Mouse (Mus musculus) liver, adult 2 months (tissue): Measurements from ENCODE around the gene Faap20.

Experiments
- CTCF ChIP-seq: fragments of 200-500 bp; IDR thresholded peaks from 2 replicates; pipeline ENCODE4 v1.5.1; 2011; ENCODE audit warnings: low read depth, low read length, control low read depth
- POLR2A ChIP-seq: fragments of 200-500 bp; IDR thresholded peaks from 2 replicates; pipeline ENCODE4 v1.6.1; 2011; ENCODE audit warnings: low read length, control low read depth; ENCODE audit not compliant: insufficient read depth; ENCODE audit errors: extremely low read depth

DNA sequence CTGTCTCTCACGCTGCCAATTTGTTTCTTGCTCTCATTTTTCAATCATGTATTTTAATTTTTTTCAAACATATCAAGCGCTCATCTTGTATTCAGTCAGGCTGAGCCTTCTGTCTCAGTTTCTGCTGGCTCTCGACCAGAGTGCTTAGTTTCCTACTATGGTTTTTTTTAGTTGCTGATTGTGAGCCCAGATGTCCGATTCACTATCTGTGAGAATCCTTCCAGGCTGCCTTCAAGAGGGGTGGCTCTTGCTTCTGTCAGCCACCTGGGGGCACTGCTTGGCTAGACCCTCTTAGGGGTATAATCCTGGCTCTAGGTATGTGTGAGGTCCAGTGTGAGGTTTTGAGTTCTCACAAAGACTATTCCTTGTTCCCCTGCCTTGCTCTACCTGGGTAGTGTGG is 46.4 kb downstream of the Faap20 start:
- TF ChIP-seq CTCF (no peak), POLR2A (no peak)
